Mouse (Mus musculus): Measurements from ENCODE around the gene Map2k3.
"Not testable (repeated sequence)": the region's sequence is repeated elsewhere in the genome, so short reads cannot be mapped to it uniquely, and the experiment has no call there.

The Map2k3 gene

DNA sequence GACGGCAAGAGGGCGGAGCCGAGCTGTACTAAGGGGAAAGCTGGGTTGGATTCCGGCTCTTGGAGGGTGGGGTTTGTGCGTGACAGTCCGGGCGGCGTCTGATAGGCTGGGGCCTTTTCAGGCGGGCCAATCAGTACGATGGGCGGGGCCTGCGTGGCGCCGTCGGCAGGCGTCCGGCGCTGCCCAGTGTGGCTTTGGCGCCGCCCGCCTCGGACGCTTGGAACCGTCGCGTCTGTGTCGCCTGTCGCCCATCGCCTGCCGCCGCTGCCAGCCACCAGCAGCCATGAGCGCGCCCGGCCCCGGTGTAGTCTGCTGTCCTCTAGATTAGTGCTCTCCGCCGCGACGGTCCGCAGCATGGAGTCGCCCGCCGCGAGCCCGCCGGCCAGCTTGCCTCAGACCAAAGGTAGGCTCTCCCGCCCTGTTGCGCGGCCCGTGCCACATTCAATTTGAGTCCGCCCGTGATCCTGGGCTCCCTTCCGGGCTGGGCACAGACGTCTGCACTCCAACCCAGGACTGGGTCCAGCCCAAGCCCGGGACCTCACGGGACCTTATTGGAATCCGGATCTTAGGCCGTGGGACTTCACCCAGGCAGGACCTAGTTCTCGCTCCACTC is at the start of gene Map2k3:
TSS of gene Map2k3 (plus strand) at position 165 of the 613 bp plus-strand sequence.
- no peak for DNase-seq (ENCODE audit: extremely low read depth, low read depth, low spot score)

DNA sequence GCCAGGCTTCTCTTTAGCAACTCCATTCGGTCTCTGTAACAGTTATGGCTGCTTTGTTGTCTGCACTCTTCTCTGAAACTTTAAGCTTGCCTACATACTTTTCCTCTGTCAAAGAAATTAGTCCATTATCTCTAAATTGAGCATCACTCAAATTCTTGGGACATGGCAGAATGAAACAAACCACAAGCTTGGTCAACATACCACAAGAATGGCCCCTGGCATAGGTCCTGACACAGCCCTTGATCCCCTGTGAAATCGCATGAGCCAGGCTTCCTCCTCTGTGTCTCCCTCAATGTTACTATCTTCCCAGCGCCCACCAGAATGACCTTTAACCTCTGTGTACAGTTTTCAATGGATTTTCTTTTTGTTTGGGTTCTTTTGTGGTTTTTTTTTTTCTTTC is 49.4 kb upstream of the Map2k3 start:
- DNase-seq (ENCODE audit: extremely low read depth, low read depth, low spot score) = no peak

DNA sequence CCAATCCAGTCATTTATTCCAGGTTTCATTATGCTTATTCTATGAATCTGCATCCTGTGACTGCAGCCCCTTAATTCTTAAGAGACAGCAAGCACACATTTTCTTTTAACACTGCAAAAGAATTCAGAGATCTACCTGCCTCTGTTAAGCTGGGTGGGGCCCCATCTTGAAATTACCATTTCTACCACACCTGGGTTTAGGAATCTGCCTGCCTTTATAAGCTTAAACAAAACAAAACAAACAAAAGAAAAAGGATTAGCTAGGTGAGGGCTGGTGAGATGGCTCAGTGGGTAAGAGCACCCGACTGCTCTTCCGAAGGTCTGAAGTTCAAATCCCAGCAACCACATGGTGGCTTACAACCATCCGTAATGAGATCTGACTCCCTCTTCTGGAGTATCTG is 44.8 kb upstream of the Map2k3 start:
- not testable (repeated sequence) for DNase-seq (ENCODE audit: extremely low read depth, low read depth, low spot score)

DNA sequence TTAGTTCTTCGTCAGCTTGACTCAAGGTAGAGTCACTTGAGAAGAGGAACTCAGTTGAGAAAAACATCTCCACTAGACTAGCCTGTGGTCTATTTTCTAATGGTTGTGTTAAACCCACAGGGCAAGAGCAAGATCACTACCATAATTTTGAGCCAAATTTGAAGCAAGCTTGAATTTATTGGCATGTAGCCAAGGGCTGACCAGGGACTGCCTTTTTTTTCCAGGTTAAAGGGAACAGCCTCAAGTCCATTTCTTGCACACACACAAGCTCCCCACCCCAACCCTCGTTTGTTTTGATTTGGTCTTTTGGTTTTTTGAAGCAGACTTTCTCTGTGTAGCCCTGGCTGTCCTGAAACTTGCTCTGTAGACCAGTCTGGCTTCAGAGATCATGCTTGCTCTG is 42.0 kb upstream of the Map2k3 start:
- DNase-seq (ENCODE audit: extremely low read depth, low read depth, low spot score) = no peak

DNA sequence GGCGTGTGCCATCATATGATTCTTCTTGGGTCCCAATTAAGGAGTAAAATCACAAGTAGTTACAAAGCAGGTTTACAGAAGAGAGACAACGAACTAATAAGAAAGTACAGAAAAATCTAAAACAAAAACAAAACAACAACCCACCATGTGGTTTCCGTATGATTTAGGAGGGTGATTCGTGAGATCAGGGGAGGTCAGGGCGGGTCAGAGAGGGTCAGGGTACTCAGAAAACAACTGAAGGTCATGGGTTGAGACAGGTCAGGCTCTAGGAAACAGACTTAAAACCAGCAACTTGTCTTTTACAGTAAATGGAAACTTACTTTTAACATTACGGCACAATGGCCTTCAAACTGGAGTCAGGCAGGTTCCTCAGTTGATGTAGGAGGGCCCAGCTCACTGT is 41.5 kb upstream of the Map2k3 start:
- no peak for DNase-seq (ENCODE audit: extremely low read depth, low read depth, low spot score)

DNA sequence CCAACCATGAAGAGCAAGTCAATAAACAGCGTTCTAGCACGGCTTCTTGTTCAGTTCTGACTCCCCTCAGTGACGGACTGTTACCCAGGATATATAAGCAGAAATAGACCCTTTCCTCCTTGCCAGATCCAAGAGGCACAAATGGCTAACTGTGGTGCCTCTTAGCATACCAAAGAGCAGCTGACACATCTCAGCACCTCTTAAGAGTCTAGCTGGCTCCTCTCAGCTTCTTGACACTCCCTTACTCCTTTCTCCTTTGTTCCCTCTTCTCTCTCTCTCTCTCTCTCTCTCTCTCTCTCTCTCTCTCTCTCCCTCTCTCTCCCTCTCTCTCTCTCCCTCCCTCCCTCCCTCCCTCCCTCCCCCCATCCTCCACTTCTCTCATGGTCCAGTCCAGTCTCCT is 41.1 kb upstream of the Map2k3 start:
- no peak for DNase-seq (ENCODE audit: extremely low read depth, low read depth, low spot score)

DNA sequence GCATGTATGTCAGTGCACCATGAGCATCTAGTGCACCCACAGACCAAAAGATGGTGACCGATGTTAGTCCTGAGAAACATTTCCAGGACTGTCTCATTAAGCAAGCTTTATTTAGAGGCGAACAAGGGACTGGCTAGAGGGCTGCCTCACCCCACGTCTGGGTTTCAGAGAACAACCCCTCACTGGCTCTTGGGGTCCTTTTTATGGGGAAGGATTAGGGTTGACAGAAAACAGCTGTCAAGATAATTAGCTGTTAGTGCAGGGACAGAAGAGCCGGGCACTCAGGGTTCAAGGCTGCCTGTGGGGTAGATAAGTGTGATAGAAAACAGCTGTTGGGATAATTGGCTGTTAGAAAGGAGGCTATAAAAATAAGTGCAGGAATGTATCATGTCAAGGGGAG is 35.9 kb upstream of the Map2k3 start:
- no peak for DNase-seq (ENCODE audit: extremely low read depth, low read depth, low spot score)

DNA sequence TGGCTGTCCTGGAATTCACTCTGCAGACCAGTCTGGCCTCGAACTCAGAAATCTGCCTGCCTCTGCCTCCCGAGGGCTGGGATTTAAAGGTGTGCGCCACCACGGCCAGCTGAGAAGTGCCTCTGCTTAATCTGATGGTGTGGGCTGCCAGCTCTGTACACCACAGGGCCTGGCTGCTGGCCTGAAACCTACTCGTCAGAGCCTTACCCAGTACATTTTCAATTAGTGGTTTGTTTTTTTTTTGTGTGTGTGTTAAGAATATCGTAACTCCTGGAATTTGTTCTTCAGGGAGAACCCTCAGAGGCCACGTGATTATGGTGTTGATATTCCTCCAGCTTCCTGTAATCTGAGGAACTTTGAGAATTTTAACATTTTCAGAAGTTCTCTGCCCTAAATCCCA is 29.8 kb upstream of the Map2k3 start:
- no peak for DNase-seq (ENCODE audit: extremely low read depth, low read depth, low spot score)

DNA sequence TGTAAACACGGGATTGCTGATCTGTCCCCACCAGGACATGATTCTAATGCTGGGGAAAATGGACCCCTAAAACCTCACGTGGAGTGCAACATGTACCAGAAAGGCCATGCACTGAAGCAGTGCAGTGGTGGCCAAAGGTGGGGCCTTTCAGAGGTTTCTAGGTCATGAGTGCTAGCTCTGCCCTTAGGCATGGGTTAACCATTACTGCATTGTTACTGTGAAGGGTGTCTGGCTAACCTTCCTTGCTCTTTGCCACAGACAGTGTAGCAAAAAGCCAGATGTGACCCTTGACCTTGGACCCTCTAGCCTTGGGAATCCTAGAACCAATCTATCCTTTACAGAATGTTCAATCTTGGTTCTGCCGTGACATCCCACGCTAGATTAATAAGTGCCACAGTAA is 29.3 kb upstream of the Map2k3 start:
- DNase-seq (ENCODE audit: extremely low read depth, low read depth, low spot score) = no peak

DNA sequence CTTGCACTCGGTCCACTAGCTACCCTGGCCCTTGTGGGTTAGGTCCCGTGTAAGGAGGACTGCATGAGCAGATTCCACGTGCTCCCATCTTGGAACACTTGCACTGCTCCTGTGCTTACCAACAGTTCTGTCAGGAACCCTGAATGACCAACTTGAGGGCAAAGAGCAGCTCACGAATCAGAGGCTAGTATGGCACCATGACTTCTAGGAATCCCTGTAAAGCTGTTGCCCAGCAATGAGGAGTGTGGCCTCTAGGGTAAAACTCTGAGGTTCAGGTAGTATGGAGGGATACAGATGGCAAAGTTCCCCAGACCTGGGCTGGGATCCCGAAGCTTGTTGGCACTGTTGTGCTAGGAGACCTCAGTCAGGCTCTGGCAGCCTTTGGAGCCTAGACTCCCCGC is 28.2 kb upstream of the Map2k3 start:
- no peak for DNase-seq (ENCODE audit: extremely low read depth, low read depth, low spot score)

DNA sequence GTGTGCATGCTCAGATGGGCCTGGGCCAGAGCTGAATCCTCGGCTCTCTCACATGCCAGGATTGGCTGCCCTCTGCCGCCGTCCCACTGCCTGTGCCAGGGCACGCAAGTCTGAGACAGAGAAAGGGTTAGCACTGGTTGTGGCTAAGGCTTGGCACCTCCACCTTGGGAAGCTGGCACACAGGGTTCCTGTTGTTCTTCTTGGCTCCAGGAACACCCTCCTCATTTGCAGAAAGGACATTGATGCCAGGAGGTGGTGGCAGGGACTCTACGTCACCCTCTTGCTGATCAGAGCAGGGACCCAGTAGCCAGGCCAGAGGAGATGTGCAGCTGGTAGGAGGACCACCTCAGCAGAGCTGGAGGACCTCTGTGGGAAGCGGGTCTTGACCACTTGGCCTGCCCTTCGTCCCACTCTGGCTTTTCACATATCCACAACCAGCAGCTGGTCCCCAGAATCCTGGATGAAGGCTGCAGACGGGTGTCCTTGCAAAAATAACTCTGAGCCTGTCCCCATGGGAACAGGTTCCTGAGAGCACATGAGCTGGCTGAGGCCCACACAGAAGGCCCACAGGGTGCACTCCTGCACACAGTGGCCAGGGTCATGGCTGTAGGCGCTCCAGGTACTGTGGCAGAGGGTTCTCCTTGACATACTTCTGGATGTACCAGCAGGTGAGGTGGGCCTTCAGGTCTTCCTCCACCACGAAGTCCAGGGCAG is 26.3 kb upstream of the Map2k3 start:
- no peak for DNase-seq (ENCODE audit: extremely low read depth, low read depth, low spot score)

DNA sequence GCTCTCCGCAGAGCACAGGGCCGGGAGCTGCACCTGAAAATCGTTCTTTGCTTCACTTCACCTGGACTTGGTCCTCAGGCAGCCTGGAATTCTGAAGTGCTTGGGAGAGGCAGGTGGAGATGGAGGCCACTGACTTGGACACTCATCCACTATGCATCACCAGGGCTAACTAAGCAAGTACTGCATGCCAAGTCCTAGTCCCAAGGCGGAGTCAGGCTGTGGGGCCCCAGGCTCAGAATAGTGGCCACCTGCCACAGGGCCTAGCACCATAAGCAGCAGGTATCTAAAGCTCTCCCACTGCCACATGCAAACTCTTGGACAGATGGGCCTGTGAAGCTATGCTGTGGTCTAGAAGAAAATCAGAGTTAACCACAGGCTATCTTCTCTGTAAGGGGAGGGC is 25.4 kb upstream of the Map2k3 start:
- DNase-seq (ENCODE audit: extremely low read depth, low read depth, low spot score) = no peak

DNA sequence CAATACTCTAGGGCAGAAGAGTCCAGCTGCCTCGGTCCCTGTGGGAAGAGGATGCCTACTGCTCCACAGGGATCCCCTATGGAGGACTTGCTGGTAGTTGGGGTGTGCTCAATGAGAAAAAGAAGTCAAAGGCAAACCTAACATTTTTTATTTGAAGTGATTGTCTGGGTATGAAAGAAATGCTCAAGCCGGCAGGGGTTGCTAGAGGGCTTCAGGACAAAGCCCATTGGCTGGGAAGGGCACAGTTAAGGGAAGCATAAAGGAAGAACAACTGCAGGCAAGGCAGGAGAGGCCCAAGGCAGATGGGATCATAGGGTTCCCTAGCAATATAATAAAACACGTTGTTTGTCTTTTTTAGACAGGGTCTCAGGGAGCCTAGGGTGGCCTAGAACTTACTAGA is 23.8 kb upstream of the Map2k3 start:
- DNase-seq (ENCODE audit: extremely low read depth, low read depth, low spot score) = no peak

DNA sequence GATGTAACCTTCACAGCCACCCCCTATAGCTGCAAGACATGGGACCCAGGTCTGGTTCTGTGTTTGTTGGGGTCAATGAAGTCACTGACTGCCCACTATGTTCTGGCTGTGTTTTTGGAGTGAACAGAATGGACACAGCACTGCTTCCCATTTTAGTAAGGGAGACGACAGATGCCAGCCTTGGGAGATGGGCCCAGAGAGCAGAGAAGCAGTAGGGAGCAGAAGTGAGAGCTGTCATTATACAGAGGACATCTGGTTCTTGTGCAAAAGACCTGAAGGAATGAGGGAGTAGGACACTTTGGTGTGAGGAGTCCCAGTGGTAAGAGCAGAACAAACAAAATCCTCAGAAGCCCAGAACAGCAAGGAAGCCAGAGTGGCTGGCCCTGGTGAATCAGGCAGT is 22.2 kb upstream of the Map2k3 start:
- DNase-seq (ENCODE audit: extremely low read depth, low read depth, low spot score) = no peak

DNA sequence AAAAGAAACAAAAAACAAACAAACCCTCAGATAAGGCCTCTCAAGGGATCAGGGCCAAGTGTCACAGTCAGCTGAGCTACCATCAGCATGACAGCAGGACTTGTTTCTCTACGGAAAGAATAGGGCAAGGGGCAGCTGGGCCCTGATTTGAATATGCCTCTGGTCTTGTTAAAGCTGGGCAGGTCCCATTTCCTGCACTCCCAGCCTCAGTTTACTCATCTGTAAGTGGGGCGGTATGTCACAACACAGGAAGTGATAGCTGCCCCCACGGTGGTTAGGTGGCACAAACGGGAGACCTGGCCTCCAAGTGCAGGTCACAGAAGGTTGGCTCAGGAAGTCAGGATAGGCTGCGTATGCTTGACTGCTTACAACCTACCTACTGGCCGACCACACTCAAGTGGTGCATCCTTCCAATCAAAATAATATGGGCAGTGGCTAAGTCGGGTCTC is 19.3 kb upstream of the Map2k3 start:
- no peak for DNase-seq (ENCODE audit: extremely low read depth, low read depth, low spot score)

DNA sequence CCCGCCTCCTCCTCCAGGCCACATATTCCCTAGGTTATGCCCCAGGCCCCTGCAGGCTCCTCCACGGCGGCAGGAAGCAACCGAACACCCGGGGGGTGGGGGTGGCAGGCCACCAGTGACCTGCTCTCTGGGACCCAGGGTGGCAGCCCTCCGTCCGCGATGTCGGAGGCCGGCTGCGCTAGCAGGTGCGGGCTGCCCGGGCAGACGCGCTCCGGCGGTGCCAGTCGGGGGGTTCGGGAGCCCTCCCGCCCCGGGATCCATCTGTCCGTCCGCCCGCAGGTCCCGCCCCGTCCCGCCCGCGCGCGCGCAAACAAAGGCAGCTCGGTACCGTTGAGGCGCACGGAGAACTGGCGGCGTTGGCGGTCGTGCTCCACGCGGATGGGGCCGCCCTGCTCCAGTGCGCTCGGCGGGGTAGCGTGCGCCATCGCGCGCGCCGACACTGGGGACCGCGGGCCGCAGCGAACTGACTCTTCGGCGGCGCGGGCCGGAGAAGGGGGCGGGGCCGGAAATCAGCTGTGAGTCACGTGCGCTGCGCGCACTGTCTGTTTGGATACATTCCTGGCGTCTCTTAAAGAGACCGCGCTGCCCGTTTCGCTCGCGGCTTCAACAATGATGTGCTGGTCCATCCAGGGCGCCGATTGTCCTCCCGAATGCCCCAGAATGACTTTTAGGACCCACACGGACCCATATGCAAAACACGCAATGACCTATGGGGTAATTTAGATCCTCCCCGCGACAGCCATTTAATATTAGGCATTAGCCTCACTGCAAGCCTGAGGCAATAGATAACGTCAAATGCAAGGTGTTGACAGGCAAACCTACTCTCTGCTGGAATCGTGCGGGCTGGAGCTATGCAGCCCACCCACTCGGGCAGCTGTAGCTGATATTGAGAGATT is 18.3 kb upstream of the Map2k3 start:
- no peak for DNase-seq (ENCODE audit: extremely low read depth, low read depth, low spot score)

DNA sequence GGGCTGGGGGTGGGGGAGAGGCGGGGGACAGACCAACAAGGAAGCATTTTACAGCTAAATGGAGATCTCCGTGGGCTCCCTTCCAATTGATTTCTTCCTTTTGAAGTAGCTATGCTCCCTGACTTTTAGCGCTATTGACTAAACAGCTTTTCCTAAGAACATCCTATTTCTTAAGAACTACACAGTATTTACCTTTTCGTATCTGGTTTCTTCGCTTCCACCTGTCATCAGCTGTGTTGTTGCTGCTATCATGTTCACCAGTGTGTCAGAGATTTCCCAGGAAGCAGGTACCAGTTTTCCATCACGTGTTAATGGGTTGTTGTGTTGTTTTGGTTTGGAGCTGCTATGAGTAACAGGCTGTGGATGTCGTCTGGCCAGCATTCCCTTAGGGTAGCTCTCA is 17.3 kb upstream of the Map2k3 start, which contains the start of gene Natd1:
TSS of gene Natd1 (minus strand) at position 260 of the 400 bp plus-strand sequence.
- DNase-seq (ENCODE audit: extremely low read depth, low read depth, low spot score) = no peak

DNA sequence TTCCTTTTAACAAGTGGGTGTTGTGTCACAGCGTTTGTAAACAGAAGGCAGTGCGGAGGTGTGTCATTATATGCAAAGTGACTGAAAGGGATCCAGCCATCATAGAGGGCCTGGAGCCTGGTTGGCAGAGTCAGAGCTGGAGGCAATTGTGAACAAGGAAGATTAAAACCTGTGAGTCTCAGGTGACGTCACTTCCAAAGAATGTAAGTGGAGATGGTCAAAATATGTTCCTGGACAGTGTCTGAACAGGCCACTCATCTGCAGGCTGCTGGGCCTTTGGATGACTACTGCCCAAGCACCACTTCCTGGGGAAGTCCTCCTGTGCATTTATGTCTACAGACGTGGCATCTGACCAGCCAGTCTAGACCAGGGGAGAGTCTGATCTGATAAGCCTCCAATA is 16.6 kb upstream of the Map2k3 start:
- DNase-seq (ENCODE audit: extremely low read depth, low read depth, low spot score) = no peak

DNA sequence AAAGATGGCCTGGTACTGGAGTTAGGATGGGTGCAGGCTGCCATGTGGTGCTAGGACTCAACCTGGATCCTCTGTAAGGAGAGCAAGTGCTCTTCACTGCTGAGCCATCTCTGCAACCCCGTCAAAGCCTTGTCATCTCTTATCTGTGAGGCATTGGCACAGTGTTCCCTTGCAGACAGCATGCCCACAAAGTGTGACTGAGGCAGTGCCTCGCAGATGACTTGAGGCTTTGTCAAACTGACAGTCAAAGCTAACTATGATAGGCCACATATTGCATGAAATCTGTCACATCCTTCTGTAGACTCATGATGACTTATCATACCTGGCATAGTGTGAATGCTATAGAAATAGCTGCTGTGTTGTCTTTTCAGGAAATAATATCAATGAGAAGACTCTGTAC is 11.8 kb upstream of the Map2k3 start:
- no peak for DNase-seq (ENCODE audit: extremely low read depth, low read depth, low spot score)

DNA sequence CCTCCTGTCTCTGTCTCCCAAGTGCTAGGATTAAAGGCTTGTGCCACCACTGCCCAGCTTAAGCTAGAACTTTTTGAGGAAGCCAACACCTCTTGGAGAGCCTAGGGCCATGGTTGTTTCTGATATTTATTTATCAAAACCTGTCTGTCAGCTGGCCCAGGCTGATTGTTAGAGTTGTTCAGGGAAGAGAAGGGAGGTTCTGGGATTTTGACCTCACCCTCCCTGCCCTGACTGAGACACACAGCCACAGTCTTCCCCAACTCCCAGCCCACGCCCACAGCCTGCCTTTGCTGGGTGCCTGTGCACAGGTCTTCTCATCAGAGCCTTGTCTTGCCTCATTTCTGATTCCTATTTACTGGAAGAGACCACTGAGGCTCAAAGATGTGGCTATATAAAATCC is 9.6 kb upstream of the Map2k3 start:
- no peak for DNase-seq (ENCODE audit: extremely low read depth, low read depth, low spot score)

DNA sequence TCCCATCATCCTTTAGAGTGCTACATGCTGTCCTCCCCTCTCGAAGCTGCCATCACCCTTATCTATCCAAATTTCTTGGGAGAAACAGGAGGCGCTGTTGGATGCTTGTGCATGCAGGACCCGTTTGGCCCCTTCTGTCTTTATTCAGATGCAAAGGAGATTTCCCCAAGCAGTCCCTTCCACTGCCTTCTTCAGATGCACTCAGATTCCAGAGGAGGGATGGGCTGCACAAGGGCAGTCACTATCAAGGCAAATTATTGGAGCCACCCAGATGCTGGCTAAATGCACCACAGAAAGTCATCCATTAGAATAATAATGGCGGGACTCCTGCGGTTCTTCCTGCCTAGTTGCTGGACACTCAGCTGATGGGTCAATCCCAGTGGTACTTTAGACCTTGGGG is 8.9 kb upstream of the Map2k3 start:
- DNase-seq (ENCODE audit: extremely low read depth, low read depth, low spot score) = no peak

DNA sequence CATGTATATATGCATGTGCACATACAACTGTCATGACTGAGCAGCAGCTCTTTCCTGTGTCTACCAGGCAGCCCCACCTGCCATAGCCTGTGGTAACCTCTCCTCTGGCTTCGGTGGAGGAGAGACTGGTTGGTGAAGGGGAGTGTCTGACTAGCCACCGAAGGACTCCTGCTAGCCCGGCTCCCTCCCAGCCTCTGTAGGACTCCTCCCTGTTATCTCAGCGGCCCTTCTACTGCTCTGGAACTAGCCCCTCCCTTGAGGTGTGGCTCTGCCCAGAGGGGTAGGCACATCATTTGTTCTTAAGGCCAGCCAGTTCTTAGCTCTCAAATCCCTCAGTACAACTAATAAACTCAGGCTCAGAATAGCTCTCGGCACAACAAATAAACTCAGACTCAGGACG is 7.3 kb upstream of the Map2k3 start:
- no peak for DNase-seq (ENCODE audit: extremely low read depth, low read depth, low spot score)
